ENCODE assay signal across 10 mouse cellular contexts in genomic region chr5:36724274-36724673, GRCm38 (mm10). TPM values are rescaled to one million over a fixed set of nuclear protein-coding genes. Genes with fewer than 3 reads are reported as not detected.
DNase-seq lines count a peak whose midpoint lies in the region; ATAC-seq and TF ChIP-seq lines count a peak whose summit lies in the region.
"Had no signal": no experiment of that assay in that cellular context is flagged by ENCODE, and none has a peak within 500 bp of the region (broad histone marks: within the 10 kb centered on the region; RNA-seq: fewer than 3 reads in every experiment).

No protein-coding gene starts in this region.

- peaks cover 30% of the 10 kb centered on the region for H3K4me1 ChIP-seq in heart, embryonic 11.5 days (ENCODE audit: control insufficient read depth, insufficient read depth, low read length)
- H3K4me1 ChIP-seq in brown adipose tissue, adult 24 weeks (ENCODE audit: control insufficient read depth, insufficient read depth, insufficient read length, low read length) = peaks cover 49% of the 10 kb centered on the region
- H3K4me1 ChIP-seq in small intestine, adult 2 months (ENCODE audit: control insufficient read depth, insufficient read depth, insufficient read length, low read length) = peaks cover 53% of the 10 kb centered on the region
- H3K4me1 ChIP-seq in hindbrain, postnatal 0 days (ENCODE audit: insufficient read depth, low read length) = no peaks in the 10 kb centered on the region; the same call in 1 of the 2 replicates

- H3K36me3 ChIP-seq in heart, embryonic 11.5 days (ENCODE audit: control insufficient read depth, insufficient read depth, low read length) = no peaks in the 10 kb centered on the region
- no peaks in the 10 kb centered on the region for H3K36me3 ChIP-seq in small intestine, adult 2 months (ENCODE audit: control insufficient read depth, insufficient read depth, low read length)
- H3K36me3 ChIP-seq in hindbrain, postnatal 0 days (ENCODE audit: insufficient read depth, low read length) = no peaks in the 10 kb centered on the region
- H3K36me3 ChIP-seq: heart, embryonic 12.5 days had no signal

- H3K4me3 ChIP-seq in heart, embryonic 11.5 days (ENCODE audit: low read depth, low read length) = no peak overlapping the region
- no peak overlapping the region for H3K4me3 ChIP-seq in brown adipose tissue, adult 24 weeks (ENCODE audit: insufficient read depth, low read depth, low read length)
- no peak overlapping the region for H3K4me3 ChIP-seq in small intestine, adult 2 months (ENCODE audit: low read depth, low read length)
- H3K4me3 ChIP-seq in hindbrain, postnatal 0 days (ENCODE audit: low read length) = no peak overlapping the region
- H3K4me3 ChIP-seq: heart, embryonic 12.5 days had no signal

- no peaks in the 10 kb centered on the region for H3K27me3 ChIP-seq in heart, embryonic 11.5 days (ENCODE audit: control insufficient read depth, insufficient read depth, low read length)
- no peaks in the 10 kb centered on the region for H3K27me3 ChIP-seq in small intestine, adult 2 months (ENCODE audit: control insufficient read depth, insufficient read depth, low read length)
- no peaks in the 10 kb centered on the region for H3K27me3 ChIP-seq in hindbrain, postnatal 0 days (ENCODE audit: insufficient read depth, low read length)
- H3K27me3 ChIP-seq: heart, embryonic 12.5 days had no signal

- peak overlapping the region; percentile 10; the same call in 1 of the 2 replicates for H3K9ac ChIP-seq in heart, embryonic 11.5 days (ENCODE audit: low read depth, low read length)
- H3K9ac ChIP-seq in hindbrain, postnatal 0 days (replicated peaks; ENCODE audit: low read length) = no peak overlapping the region
- H3K9ac ChIP-seq: heart, embryonic 12.5 days had no signal

- DNase-seq in heart, postnatal 14 days = no peak
- DNase-seq in kidney, postnatal 14 days = peak; percentile 82
- no peak for DNase-seq in hindbrain, postnatal 0 days (ENCODE audit: low spot score)
- DNase-seq in frontal cortex, postnatal 14 days (ENCODE audit: low spot score in 2 of 2) = no peak
- DNase-seq: cerebellum, postnatal 14 days had no signal

- no peak overlapping the region for H3K4me2 ChIP-seq in heart, embryonic 11.5 days
- no peak overlapping the region for H3K4me2 ChIP-seq in hindbrain, postnatal 0 days (ENCODE audit: low read depth, low read length)
- H3K4me2 ChIP-seq: heart, embryonic 12.5 days had no signal

- no peaks in the 10 kb centered on the region for H3K9me3 ChIP-seq in heart, embryonic 11.5 days (replicated peaks; ENCODE audit: control insufficient read depth, low read length)
- H3K9me3 ChIP-seq in hindbrain, postnatal 0 days (ENCODE audit: low read length) = no peaks in the 10 kb centered on the region
- H3K9me3 ChIP-seq: heart, embryonic 12.5 days had no signal

- TF ChIP-seq CTCF in small intestine, adult 2 months (IDR thresholded peaks at IDR 0.05; ENCODE audit: extremely low read depth, insufficient read length, insufficient replicate concordance, low read depth, low read length) = no peak
- no peak for TF ChIP-seq CTCF in hindbrain, postnatal 0 days (IDR thresholded peaks at IDR 0.05; ENCODE audit: low read depth)

- no peak overlapping the region for H3K27ac ChIP-seq in heart, embryonic 11.5 days (ENCODE audit: low read depth, low read length)
- H3K27ac ChIP-seq in brown adipose tissue, adult 24 weeks (replicated peaks; ENCODE audit: low read depth, low read length) = peak overlapping the region; percentile 98
- peak overlapping the region; percentile 95 for H3K27ac ChIP-seq in small intestine, adult 2 months (ENCODE audit: insufficient read depth, low read depth, low read length)
- H3K27ac ChIP-seq in hindbrain, postnatal 0 days = no peak overlapping the region

- WGBS in heart, embryonic 11.5 days (ENCODE audit: insufficient replicate concordance) = 65% methylated on average over 7 of the region's 7 CpGs
- WGBS in small intestine, adult 2 months = 23% methylated on average over 7 of the region's 7 CpGs
- WGBS in hindbrain, postnatal 0 days = 75% methylated on average over 7 of the region's 7 CpGs

- 0 out of 2 replicates have a peak, but pooled peaks have one; percentile 41 for TF ChIP-seq POLR2A in small intestine, adult 2 months (IDR thresholded peaks at IDR 0.05; ENCODE audit: low read depth, low read length)

- intact Hi-C loops in heart, postnatal 14 days (cut with DNase I) = no loop called here

- no peak for ATAC-seq in heart, embryonic 11.5 days (replicated peaks; ENCODE audit: insufficient number of reproducible peaks, low FRiP score, low TSS enrichment)
- no peak for ATAC-seq in hindbrain, postnatal 0 days
- ATAC-seq in megakaryocyte progenitor cell, adult 5-6 weeks (replicated peaks; ENCODE audit: poor library complexity) = no peak

RNA-seq across cellular contexts. Expression of gene Bloc1s4, which starts 24.2 kb away (rescaled TPM):
- polyA plus RNA-seq in heart, embryonic 11.5 days (2014; fragmentation: Nextera tagmentation; extraction: Ambion mirVana) = 20.0 and 20.1 TPM in 2 replicates
- total RNA-seq in heart, postnatal 14 days (2021) = 10 to 100 TPM; 11.9 to 12.2 TPM
- polyA plus RNA-seq in brown adipose tissue, adult 24 weeks (2012; ENCODE audit: insufficient read depth, insufficient read length, missing spikeins) = 12.0 and 17.0 TPM in 2 replicates
- 30.4 and 31.0 TPM in 2 replicates for polyA plus RNA-seq in small intestine, adult 2 months (2012; rRNA removed)
- total RNA-seq in hindbrain, postnatal 0 days (2014; rRNA removed) = 19.7 and 29.1 TPM in 2 replicates
- 28.9 and 32.0 TPM in 2 replicates for polyA plus RNA-seq in hindbrain, postnatal 0 days (2015; fragmentation: Nextera tagmentation; extraction: Ambion mirVana)
- total RNA-seq in megakaryocyte progenitor cell, adult 5-6 weeks (2015) = 10.0 and 14.6 TPM in 2 replicates
- total RNA-seq in megakaryocyte progenitor cell, adult 5-6 weeks (2017) = 13.7 and 16.9 TPM in 2 replicates

RNA-seq across cellular contexts. Expression of gene D5Ertd579e, which starts 28.4 kb away (rescaled TPM):
- 27.8 and 32.0 TPM in 2 replicates for polyA plus RNA-seq in heart, embryonic 11.5 days (2014; fragmentation: Nextera tagmentation; extraction: Ambion mirVana)
- total RNA-seq in heart, postnatal 14 days (2021) = 10 to 100 TPM; 88.3 to 89.1 TPM
- polyA plus RNA-seq in brown adipose tissue, adult 24 weeks (2012; ENCODE audit: insufficient read depth, insufficient read length, missing spikeins) = 62.7 and 65.5 TPM in 2 replicates
- 14.4 and 27.4 TPM in 2 replicates for polyA plus RNA-seq in small intestine, adult 2 months (2012; rRNA removed)
- 56.2 and 64.6 TPM in 2 replicates for total RNA-seq in hindbrain, postnatal 0 days (2014; rRNA removed)
- 31.0 and 32.2 TPM in 2 replicates for polyA plus RNA-seq in hindbrain, postnatal 0 days (2015; fragmentation: Nextera tagmentation; extraction: Ambion mirVana)
- 13.3 and 16.0 TPM in 2 replicates for total RNA-seq in megakaryocyte progenitor cell, adult 5-6 weeks (2015)
- total RNA-seq in megakaryocyte progenitor cell, adult 5-6 weeks (2017) = 20.2 and 41.1 TPM in 2 replicates

Comparison
In these comparisons a context has a peak if more than half of its experiments do, and no peak if none do; other contexts are left out.
1. H3K27ac ChIP-seq: peak in brown adipose tissue, adult 24 weeks (single experiment) and small intestine, adult 2 months (single experiment); none in heart, embryonic 11.5 days (single experiment) and hindbrain, postnatal 0 days (single experiment).